Mouse (Mus musculus) forebrain, embryonic 10.5 days (tissue): Measurements from ENCODE around the gene Atxn7l2. TPM values are rescaled to one million over a fixed set of nuclear protein-coding genes. Genes with fewer than 3 reads are reported as not detected.

Experiments
- DNase-seq: peaks from one replicate; pipeline ENCODE4 v3.0.0-alpha.2; 2017; ENCODE audit warnings: low spot score; ENCODE audit errors: extremely low spot score
- H3K27ac ChIP-seq: fragments of 300-500 bp; sonication (generic); 2 replicates; pipeline ENCODE4 v1.5.1; 2016; ENCODE audit warnings: mild to moderate bottlenecking
- H3K27me3 ChIP-seq: fragments of 300-500 bp; sonication (generic); 2 replicates; pipeline ENCODE4 v1.6.1; 2016; ENCODE audit warnings: mild to moderate bottlenecking; ENCODE audit not compliant: poor library complexity, severe bottlenecking
- H3K36me3 ChIP-seq: fragments of 300-500 bp; sonication (generic); replicated peaks from 2 replicates; pipeline ENCODE4 v1.6.1; 2016; ENCODE audit warnings: mild to moderate bottlenecking, moderate library complexity
- H3K4me1 ChIP-seq: fragments of 300-500 bp; sonication (generic); 2 replicates; pipeline ENCODE4 v1.6.1; 2016
- H3K4me3 ChIP-seq: fragments of 300-500 bp; sonication (generic); 2 replicates; pipeline ENCODE4 v1.5.1; 2016; ENCODE audit warnings: mild to moderate bottlenecking, moderate library complexity
- H3K9me3 ChIP-seq: fragments of 300-500 bp; sonication (generic); 2 replicates; pipeline ENCODE4 v1.6.1; 2016; ENCODE audit warnings: mild to moderate bottlenecking, moderate library complexity
- WGBS: fragments of 180-500 bp; shearing (Covaris S2); methylation state at CpG from one replicate; pipeline ENCODE4 v1.1.7; 2016; 5-methylcytosine and 5-hydroxymethylcytosine counted together
- polyA plus RNA-seq: library from polyadenylated mRNA; unstranded; fragments of >200 nt; fragmentation: Nextera tagmentation; extraction: Ambion mirVana; gene quantifications from 2 replicates; pipeline ENCODE4 v1.2.1, GENCODE M21; 2016

Atxn7l2 gene
- polyA plus RNA-seq, 1 experiment from 2014 or later = 20.2 TPM

- Histone ChIP-seq H3K27ac (no peak overlapping the region), H3K9me3 (no peaks in the 10 kb centered on the region), H3K27me3 (no peaks in the 10 kb centered on the region), H3K36me3 (peaks cover 77% of the 10 kb centered on the region), H3K4me3 (no peak overlapping the region), H3K4me1 (peaks cover 45% of the 10 kb centered on the region)
- DNase-seq = no peak
These were observed 8.2 kb downstream of the Atxn7l2 start for GRCm38 (mm10) chr3:108202506-108202905.

- H3K36me3 ChIP-seq = peaks cover 58% of the 10 kb centered on the region
These were observed 10.1 kb downstream of the Atxn7l2 start, which contains the start of gene Cyb561d1 for GRCm38 (mm10) chr3:108200329-108201323. Gene Cyb561d1, minus strand, starts transcription at chr3:108201212.

GRCm38 (mm10) chr3:108199231-108199630, 11.5 kb downstream of the Atxn7l2 start:
- H3K4me1 ChIP-seq = peaks cover 62% of the 10 kb centered on the region
- no peaks in the 10 kb centered on the region for H3K9me3 ChIP-seq
- no peak for DNase-seq
- H3K36me3 ChIP-seq = peaks cover 44% of the 10 kb centered on the region
- no peak overlapping the region for H3K27ac ChIP-seq
- H3K4me3 ChIP-seq = no peak overlapping the region
- H3K27me3 ChIP-seq = no peaks in the 10 kb centered on the region
- WGBS = 96% methylated on average over 6 of the region's 6 CpGs

More at GRCm38 (mm10) chr3:108200329-108201323, 10.1 kb downstream of the Atxn7l2 start, which contains the start of gene Cyb561d1:
- peak within 1 kb of the TSS; percentile 89 for H3K27ac ChIP-seq
- H3K4me3 ChIP-seq = peak within 1 kb of the TSS; percentile 76
- no peaks in the 10 kb centered on the region for H3K9me3 ChIP-seq
- DNase-seq = peak; percentile 93
- WGBS = 3% methylated on average over 44 of the region's 44 CpGs
- H3K27me3 ChIP-seq = no peaks in the 10 kb centered on the region
- H3K4me1 ChIP-seq = peaks cover 64% of the 10 kb centered on the region

- Histone ChIP-seq H3K36me3 (peaks cover 23% of the 10 kb centered on the region), H3K27ac (peak overlapping the region; percentile 68), H3K4me3 (peak overlapping the region; percentile 14), H3K4me1 (peaks cover 48% of the 10 kb centered on the region), H3K27me3 (no peaks in the 10 kb centered on the region), H3K9me3 (no peaks in the 10 kb centered on the region)
- no peak for DNase-seq
- 24% methylated on average over 14 of the region's 14 CpGs for WGBS
These were observed 13.7 kb downstream of the Atxn7l2 start for GRCm38 (mm10) chr3:108197066-108197497.

GRCm38 (mm10) chr3:108195941-108196590, 14.7 kb downstream of the Atxn7l2 start:
- no peak for DNase-seq
- Histone ChIP-seq H3K27ac (peak overlapping the region; percentile 40; the same call in 1 of the 2 replicates), H3K4me1 (peaks cover 41% of the 10 kb centered on the region), H3K36me3 (peaks cover 16% of the 10 kb centered on the region), H3K9me3 (no peaks in the 10 kb centered on the region), H3K27me3 (no peaks in the 10 kb centered on the region), H3K4me3 (no peak overlapping the region)
- 84% methylated on average over 7 of the region's 7 CpGs for WGBS

GRCm38 (mm10) chr3:108195287-108195686, 15.4 kb downstream of the Atxn7l2 start:
- no peak overlapping the region for H3K27ac ChIP-seq
- no peaks in the 10 kb centered on the region for H3K27me3 ChIP-seq
- peaks cover 33% of the 10 kb centered on the region for H3K4me1 ChIP-seq
- 88% methylated on average over 4 of the region's 4 CpGs for WGBS
- H3K4me3 ChIP-seq = no peak overlapping the region
- H3K36me3 ChIP-seq = peaks cover 17% of the 10 kb centered on the region
- DNase-seq = no peak
- no peaks in the 10 kb centered on the region for H3K9me3 ChIP-seq

- 88% methylated on average over 4 of the region's 4 CpGs for WGBS
- H3K4me3 ChIP-seq = no peak overlapping the region
- no peak overlapping the region for H3K27ac ChIP-seq
- H3K27me3 ChIP-seq = peaks cover under 1% of the 10 kb centered on the region; the same call in 1 of the 2 replicates
- H3K36me3 ChIP-seq = peaks cover 14% of the 10 kb centered on the region
- H3K4me1 ChIP-seq = peaks cover 26% of the 10 kb centered on the region
- no peaks in the 10 kb centered on the region for H3K9me3 ChIP-seq
- no peak for DNase-seq
These were observed 17.0 kb downstream of the Atxn7l2 start for GRCm38 (mm10) chr3:108193686-108194085.

GRCm38 (mm10) chr3:108189897-108190296, 20.8 kb downstream of the Atxn7l2 start:
- peaks cover 16% of the 10 kb centered on the region for H3K36me3 ChIP-seq
- no peak overlapping the region for H3K27ac ChIP-seq
- H3K9me3 ChIP-seq = no peaks in the 10 kb centered on the region
- no peak overlapping the region for H3K4me3 ChIP-seq
- WGBS = 81% methylated on average over 5 of the region's 5 CpGs
- peaks cover 31% of the 10 kb centered on the region for H3K27me3 ChIP-seq
- DNase-seq = no peak
- H3K4me1 ChIP-seq = peaks cover 30% of the 10 kb centered on the region

GRCm38 (mm10) chr3:108188716-108189490, 21.8 kb downstream of the Atxn7l2 start:
- DNase-seq = no peak
- Histone ChIP-seq H3K9me3 (no peaks in the 10 kb centered on the region), H3K27me3 (peaks cover 38% of the 10 kb centered on the region), H3K36me3 (peaks cover 16% of the 10 kb centered on the region), H3K4me3 (no peak overlapping the region), H3K27ac (no peak overlapping the region), H3K4me1 (peaks cover 30% of the 10 kb centered on the region)
- WGBS = 76% methylated on average over 9 of the region's 9 CpGs

- no peak for DNase-seq
These were observed 23.5 kb downstream of the Atxn7l2 start for GRCm38 (mm10) chr3:108187111-108187795.

GRCm38 (mm10) chr3:108186098-108187047, 24.4 kb downstream of the Atxn7l2 start, which contains the start of gene Amigo1:
Gene Amigo1, plus strand, starts transcription at chr3:108186335.
- H3K27ac ChIP-seq = peak within 1 kb of the TSS; percentile 87
- H3K27me3 ChIP-seq = peaks cover 38% of the 10 kb centered on the region
- H3K4me1 ChIP-seq = peaks cover 30% of the 10 kb centered on the region
- WGBS = 1% methylated on average over 100 of the region's 100 CpGs
- no peak for DNase-seq
- H3K9me3 ChIP-seq = no peaks in the 10 kb centered on the region
- H3K4me3 ChIP-seq = peak within 1 kb of the TSS; percentile 88
- H3K36me3 ChIP-seq = peaks cover 16% of the 10 kb centered on the region

More at GRCm38 (mm10) chr3:108187111-108187795, 23.5 kb downstream of the Atxn7l2 start:
- Histone ChIP-seq H3K27ac (no peak overlapping the region; the same call in 1 of the 2 replicates), H3K4me3 (peak overlapping the region; percentile 88), H3K4me1 (peaks cover 30% of the 10 kb centered on the region), H3K27me3 (peaks cover 38% of the 10 kb centered on the region), H3K36me3 (peaks cover 16% of the 10 kb centered on the region), H3K9me3 (no peaks in the 10 kb centered on the region)
- WGBS = 63% methylated on average over 20 of the region's 20 CpGs
